Mouse (Mus musculus): ENCODE results near the gene Prkar1a.

GRCm38 (mm10) chr11:109714341-109715247 lies 65.4 kb downstream of the Prkar1a start:
- TF ChIP-seq CTCF (IDR thresholded peaks at IDR 0.05; ENCODE audit: control insufficient read depth, insufficient read depth, low read length), result no peak
- TF ChIP-seq POLR2A (IDR thresholded peaks at IDR 0.05; ENCODE audit: borderline replicate concordance, control insufficient read depth, low read depth, low read length), result no peak

All from bone marrow, adult 2 months (tissue).